Mouse (Mus musculus): ENCODE measurements around the gene Nr2c2ap. TPM values are rescaled to one million over a fixed set of nuclear protein-coding genes. Genes with fewer than 3 reads are reported as not detected.

Gene Nr2c2ap
- polyA plus RNA-seq, 1 experiment, result 14.8 TPM

- Histone ChIP-seq H3K27ac (ENCODE audit: insufficient read depth, low read depth, low read length) (no peak within 1 kb of the TSS), H3K27me3 (replicated peaks; ENCODE audit: control insufficient read depth, insufficient read depth, low read length) (no peaks in the 10 kb centered on the region), H3K4me3 (ENCODE audit: insufficient read depth, low read depth, low read length) (no peak within 1 kb of the TSS), H3K36me3 (ENCODE audit: control insufficient read depth, insufficient read depth, low read length) (no peaks in the 10 kb centered on the region), H3K4me1 (ENCODE audit: control insufficient read depth, insufficient read depth, low read length) (no peaks in the 10 kb centered on the region)
- TF ChIP-seq POLR2A (IDR thresholded peaks at IDR 0.05; ENCODE audit: low read depth, low read length), result no peak
- TF ChIP-seq CTCF (conservative IDR thresholded peaks at IDR 0.05; ENCODE audit: insufficient read depth, insufficient read length, low read depth, low read length), result no peak
- peak; percentile 67 for DNase-seq
- 1% methylated on average over 19 of the region's 19 CpGs for WGBS
These were observed 10.5 kb upstream of the Nr2c2ap start, which contains the start of gene Ncan for GRCm38 (mm10) chr8:70120667-70121066. Gene Ncan (minus strand): TSS chr8:70120873.

DNA sequence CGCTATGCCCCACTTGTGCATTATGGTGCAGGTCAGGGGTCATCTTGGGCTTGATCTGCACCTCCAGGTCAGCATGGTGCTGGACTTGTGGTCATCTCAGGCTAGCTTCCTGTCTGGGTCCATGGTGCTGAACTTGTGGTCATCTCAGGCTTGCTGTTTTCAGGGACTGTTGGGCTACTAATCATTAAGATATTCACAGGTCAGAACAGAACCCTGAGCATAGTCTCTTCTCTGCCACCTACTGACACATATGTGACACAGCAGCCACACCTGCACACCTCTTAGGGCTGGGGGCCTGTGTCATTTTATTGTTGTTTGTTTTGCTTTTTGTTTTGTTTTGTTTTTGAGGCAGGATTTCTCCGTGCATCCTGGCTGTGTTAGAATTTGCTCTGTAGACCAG, 8.3 kb upstream of the Nr2c2ap start:
- TF ChIP-seq CTCF (conservative IDR thresholded peaks at IDR 0.05; ENCODE audit: insufficient read depth, insufficient read length, low read depth, low read length) (peak; percentile 65), POLR2A (IDR thresholded peaks at IDR 0.05; ENCODE audit: low read depth, low read length) (no peak)
- Histone ChIP-seq H3K36me3 (ENCODE audit: control insufficient read depth, insufficient read depth, low read length) (no peaks in the 10 kb centered on the region), H3K27ac (ENCODE audit: insufficient read depth, low read depth, low read length) (no peak overlapping the region), H3K4me1 (ENCODE audit: control insufficient read depth, insufficient read depth, low read length) (no peaks in the 10 kb centered on the region), H3K4me3 (ENCODE audit: insufficient read depth, low read depth, low read length) (no peak overlapping the region), H3K27me3 (replicated peaks; ENCODE audit: control insufficient read depth, insufficient read depth, low read length) (no peaks in the 10 kb centered on the region)
- peak; percentile 32 for DNase-seq
- WGBS, result 53% methylated on average over 2 of the region's 2 CpGs

- no peak overlapping the region for H3K4me3 ChIP-seq (ENCODE audit: insufficient read depth, low read depth, low read length)
- DNase-seq, result no peak
- peaks cover 6% of the 10 kb centered on the region; the same call in 1 of the 2 replicates for H3K4me1 ChIP-seq (ENCODE audit: control insufficient read depth, insufficient read depth, low read length)
- WGBS, result 55% methylated on average over 8 of the region's 8 CpGs
- H3K27ac ChIP-seq (ENCODE audit: insufficient read depth, low read depth, low read length), result no peak overlapping the region
- H3K27me3 ChIP-seq (replicated peaks; ENCODE audit: control insufficient read depth, insufficient read depth, low read length), result no peaks in the 10 kb centered on the region
- no peaks in the 10 kb centered on the region for H3K36me3 ChIP-seq (ENCODE audit: control insufficient read depth, insufficient read depth, low read length)
- no peak for TF ChIP-seq CTCF (conservative IDR thresholded peaks at IDR 0.05; ENCODE audit: insufficient read depth, insufficient read length, low read depth, low read length)
- no peak for TF ChIP-seq POLR2A (IDR thresholded peaks at IDR 0.05; ENCODE audit: low read depth, low read length)
These were observed 6.1 kb upstream of the Nr2c2ap start for GRCm38 (mm10) chr8:70124992-70125391.

GRCm38 (mm10) chr8:70128435-70128834, 2.7 kb upstream of the Nr2c2ap start:
- Histone ChIP-seq H3K4me1 (ENCODE audit: control insufficient read depth, insufficient read depth, low read length) (peaks cover 9% of the 10 kb centered on the region; the same call in 1 of the 2 replicates), H3K27me3 (replicated peaks; ENCODE audit: control insufficient read depth, insufficient read depth, low read length) (no peaks in the 10 kb centered on the region), H3K27ac (ENCODE audit: insufficient read depth, low read depth, low read length) (no peak overlapping the region), H3K4me3 (ENCODE audit: insufficient read depth, low read depth, low read length) (no peak overlapping the region), H3K36me3 (ENCODE audit: control insufficient read depth, insufficient read depth, low read length) (no peaks in the 10 kb centered on the region)
- WGBS, result 56% methylated on average over 3 of the region's 3 CpGs
- TF ChIP-seq CTCF (conservative IDR thresholded peaks at IDR 0.05; ENCODE audit: insufficient read depth, insufficient read length, low read depth, low read length) (no peak), POLR2A (IDR thresholded peaks at IDR 0.05; ENCODE audit: low read depth, low read length) (no peak)
- peak; percentile 64 for DNase-seq

- H3K27ac ChIP-seq (ENCODE audit: insufficient read depth, low read depth, low read length), result no peak overlapping the region
- no peaks in the 10 kb centered on the region for H3K27me3 ChIP-seq (replicated peaks; ENCODE audit: control insufficient read depth, insufficient read depth, low read length)
- TF ChIP-seq CTCF (conservative IDR thresholded peaks at IDR 0.05; ENCODE audit: insufficient read depth, insufficient read length, low read depth, low read length) (no peak), POLR2A (IDR thresholded peaks at IDR 0.05; ENCODE audit: low read depth, low read length) (no peak)
- H3K4me3 ChIP-seq (ENCODE audit: insufficient read depth, low read depth, low read length), result no peak overlapping the region
- peaks cover 9% of the 10 kb centered on the region; the same call in 1 of the 2 replicates for H3K4me1 ChIP-seq (ENCODE audit: control insufficient read depth, insufficient read depth, low read length)
- WGBS, result 47% methylated on average over 9 of the region's 9 CpGs
- DNase-seq, result peak; percentile 75
- no peaks in the 10 kb centered on the region for H3K36me3 ChIP-seq (ENCODE audit: control insufficient read depth, insufficient read depth, low read length)
These were observed 1.7 kb upstream of the Nr2c2ap start for GRCm38 (mm10) chr8:70129309-70129952.

- peaks cover 9% of the 10 kb centered on the region; the same call in 1 of the 2 replicates for H3K4me1 ChIP-seq (ENCODE audit: control insufficient read depth, insufficient read depth, low read length)
- H3K36me3 ChIP-seq (ENCODE audit: control insufficient read depth, insufficient read depth, low read length), result no peaks in the 10 kb centered on the region
- H3K27me3 ChIP-seq (replicated peaks; ENCODE audit: control insufficient read depth, insufficient read depth, low read length), result no peaks in the 10 kb centered on the region
- WGBS, result 88% methylated on average over 3 of the region's 3 CpGs
- no peak for TF ChIP-seq CTCF (conservative IDR thresholded peaks at IDR 0.05; ENCODE audit: insufficient read depth, insufficient read length, low read depth, low read length)
- TF ChIP-seq POLR2A (IDR thresholded peaks at IDR 0.05; ENCODE audit: low read depth, low read length), result no peak
- H3K4me3 ChIP-seq (ENCODE audit: insufficient read depth, low read depth, low read length), result no peak overlapping the region
- no peak overlapping the region for H3K27ac ChIP-seq (ENCODE audit: insufficient read depth, low read depth, low read length)
- no peak for DNase-seq
These were observed 1.1 kb upstream of the Nr2c2ap start for GRCm38 (mm10) chr8:70130066-70130465.

DNA sequence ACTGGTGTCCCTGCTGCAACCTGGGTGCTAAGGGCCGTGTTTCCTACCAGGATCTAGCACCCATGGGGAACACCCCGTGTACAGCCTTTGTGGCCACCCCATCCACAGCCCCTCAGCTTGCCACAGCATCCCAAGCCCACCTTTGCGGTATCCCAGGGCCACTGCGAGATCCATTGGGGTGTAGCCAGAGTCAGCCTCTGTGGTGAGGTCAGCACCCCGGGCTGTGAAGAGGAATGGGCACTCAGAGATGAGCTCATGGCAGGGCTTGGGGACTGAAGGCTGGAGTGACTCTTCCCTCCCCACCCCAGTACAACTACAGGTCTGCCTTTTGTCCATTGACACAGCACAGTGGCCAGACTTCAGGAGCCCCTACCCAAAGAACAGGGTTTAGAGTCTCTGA, 3.0 kb downstream of the Nr2c2ap start:
- H3K4me3 ChIP-seq (ENCODE audit: insufficient read depth, low read depth, low read length), result no peak overlapping the region
- H3K27me3 ChIP-seq (replicated peaks; ENCODE audit: control insufficient read depth, insufficient read depth, low read length), result no peaks in the 10 kb centered on the region
- H3K4me1 ChIP-seq (ENCODE audit: control insufficient read depth, insufficient read depth, low read length), result peaks cover 16% of the 10 kb centered on the region; the same call in 1 of the 2 replicates
- no peak for DNase-seq
- TF ChIP-seq CTCF (conservative IDR thresholded peaks at IDR 0.05; ENCODE audit: insufficient read depth, insufficient read length, low read depth, low read length), result no peak
- no peak for TF ChIP-seq POLR2A (IDR thresholded peaks at IDR 0.05; ENCODE audit: low read depth, low read length)
- H3K27ac ChIP-seq (ENCODE audit: insufficient read depth, low read depth, low read length), result no peak overlapping the region
- WGBS, result 90% methylated on average over 5 of the region's 5 CpGs
- H3K36me3 ChIP-seq (ENCODE audit: control insufficient read depth, insufficient read depth, low read length), result no peaks in the 10 kb centered on the region

All from kidney, adult 2 months (tissue).